In genomic region chr8:82919676-82920075, GRCm38 (mm10) we compare ENCODE assay signal across 20 mouse cellular contexts.
"Had no signal": no experiment of that assay in that cellular context is flagged by ENCODE, and none has a peak within 500 bp of the region (broad histone marks: within the 10 kb centered on the region; RNA-seq: fewer than 3 reads in every experiment).

No protein-coding gene starts in this region.

- H3K36me3 ChIP-seq: limb, embryonic 12.5 days; limb, embryonic 15.5 days had no signal

- H3K9me3 ChIP-seq: limb, embryonic 12.5 days; limb, embryonic 15.5 days had no signal

- ATAC-seq: intestine, embryonic 16.5 days; liver, postnatal 0 days; lung, postnatal 0 days had no signal

- H3K4me3 ChIP-seq: layer of hippocampus, adult 2 months; left cerebral cortex, adult 2 months; limb, embryonic 12.5 days; limb, embryonic 15.5 days had no signal

- H3K9ac ChIP-seq: limb, embryonic 12.5 days; limb, embryonic 15.5 days; liver, embryonic 14.5 days; liver, postnatal 0 days; lung, embryonic 14.5 days had no signal

- H3K27ac ChIP-seq: layer of hippocampus, adult 2 months; left cerebral cortex, adult 2 months; limb, embryonic 12.5 days; limb, embryonic 15.5 days; liver, embryonic 14.5 days; macrophage had no signal

- DNase-seq: kidney, adult 18-20 months; kidney, adult 9 months; kidney, postnatal 14 days; layer of hippocampus, adult 9-11 months; left cerebral cortex, postnatal 4 days; liver, postnatal 0 days; lung, embryonic 14.5 days; midbrain, embryonic 14.5 days; thymus, adult 18-20 months; thymus, postnatal 36 days had no signal

- H3K4me2 ChIP-seq: limb, embryonic 12.5 days; limb, embryonic 15.5 days; liver, embryonic 11.5 days; lung, embryonic 14.5 days; midbrain, embryonic 11.5 days had no signal

- H3K27me3 ChIP-seq: limb, embryonic 12.5 days; limb, embryonic 15.5 days had no signal
